Mouse (Mus musculus) ES-Bruce4 (cell line): Measurements from ENCODE around the gene Fgfr2.

ENCODE experiments used
- CTCF ChIP-seq: IDR thresholded peaks from one replicate; pipeline ENCODE4 v1.8.1; 2011; ENCODE audit warnings: low read depth, low read length
- POLR2A ChIP-seq: IDR thresholded peaks from one replicate; pipeline ENCODE4 v1.8.1; 2011; ENCODE audit warnings: low read length; ENCODE audit not compliant: insufficient read depth

- TF ChIP-seq CTCF (peak; percentile 50), POLR2A (no peak)
Measured at GRCm38 (mm10) chr7:131598483-131598824, 1524.7 kb downstream of the Fgfr2 start.
